Mouse (Mus musculus): ENCODE measurements at regions not wholly inside any gene's neighbourhood (a gene's known extent, or its start where the extent isn't known, plus 50 kb on each side); places are given as distances from the start of the nearest gene placed in this dataset.

DNA sequence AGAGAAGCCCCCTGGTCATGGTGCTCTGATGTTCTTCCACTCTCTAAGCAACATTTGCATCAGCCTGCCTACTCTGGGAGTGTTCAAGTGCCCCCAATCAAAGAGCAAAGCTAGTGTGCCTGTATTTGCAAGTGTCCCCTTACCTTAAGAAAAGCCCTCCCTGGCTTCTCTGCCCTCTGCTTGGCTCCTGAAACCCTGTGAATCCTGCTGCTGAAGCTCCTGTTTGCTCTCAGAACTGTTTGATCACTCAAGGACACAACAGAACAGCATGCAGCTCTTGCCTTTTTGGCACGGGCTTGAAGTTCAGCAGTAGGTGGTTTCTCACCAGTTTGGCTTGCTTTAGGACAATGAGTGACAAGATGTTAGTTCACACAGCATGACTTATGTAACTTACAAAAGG lies 163.6 kb upstream of the Slc7a11 start:
- in situ Hi-C loops (cut with MboI; ENCODE audit: low pct_ligation_motif_present, low pct_unique_long_range_greater_than_20kb, low sequenced_read_pairs): no loop called here
- Histone ChIP-seq H3K9me3 (replicated peaks; ENCODE audit: low read length) (peaks cover 38% of the 10 kb centered on the region), H3K27me3 (replicated peaks) (no peaks in the 10 kb centered on the region), H3K36me3 (replicated peaks in 1 of 2; ENCODE audit: control insufficient read depth in 1 of 2, insufficient read depth in 1 of 2, low read length in 1 of 2) (no peaks in the 10 kb centered on the region), H3K79me2 (replicated peaks; ENCODE audit: control insufficient read depth, extremely low read depth, insufficient read depth, poor library complexity, severe bottlenecking) (no peaks in the 10 kb centered on the region), H3K4me3 (replicated peaks in 1 of 3; ENCODE audit: low read depth in 2 of 3, low read length in 2 of 3, poor library complexity in 1 of 3) (no peak overlapping the region), H3K9ac (ENCODE audit: insufficient read depth, low read depth) (no peak overlapping the region), H3K4me1 (ENCODE audit: control insufficient read depth in 1 of 2, insufficient read depth in 2 of 2) (no peaks in the 10 kb centered on the region), H3K4me2 (ENCODE audit: insufficient read depth, low read depth, poor library complexity, severe bottlenecking) (no peak overlapping the region), H3K27ac (ENCODE audit: insufficient read depth, low read depth) (no peak overlapping the region)
- no peak for DNase-seq (ENCODE audit: extremely low read depth)
- TF ChIP-seq MEF2A (IDR thresholded peaks at IDR 0.05; ENCODE audit: borderline replicate concordance, low read depth, low read length): no peak
- no peak for TF ChIP-seq ZKSCAN1 (IDR thresholded peaks at IDR 0.05; ENCODE audit: borderline replicate concordance, low read depth, low read length)
- no peak for TF ChIP-seq MAZ (IDR thresholded peaks at IDR 0.05; ENCODE audit: low read depth, low read length)
- no peak for TF ChIP-seq NELFE (IDR thresholded peaks at IDR 0.05; ENCODE audit: low read depth, low read length)
- TF ChIP-seq E2F4 (IDR thresholded peaks at IDR 0.05; ENCODE audit: insufficient replicate concordance, low read depth, low read length): no peak
- no peak for TF ChIP-seq ETS1 (conservative IDR thresholded peaks at IDR 0.05; ENCODE audit: low read depth, low read length)
- TF ChIP-seq NRF1 (IDR thresholded peaks at IDR 0.05; ENCODE audit: low read depth, low read length): no peak
- TF ChIP-seq ZNF384 (IDR thresholded peaks at IDR 0.05; ENCODE audit: low read depth, low read length): no peak
- TF ChIP-seq TCF12 (IDR thresholded peaks at IDR 0.05; ENCODE audit: low read depth, low read length): no peak
- TF ChIP-seq ZC3H11A (IDR thresholded peaks at IDR 0.05; ENCODE audit: low read depth, low read length): no peak
- no peak for TF ChIP-seq TBP (conservative IDR thresholded peaks at IDR 0.05; ENCODE audit: low read depth, low read length)
- TF ChIP-seq JUN (IDR thresholded peaks at IDR 0.05; ENCODE audit: insufficient read depth, low read depth, low read length): no peak
- no peak for TF ChIP-seq EP300 (IDR thresholded peaks at IDR 0.05; ENCODE audit: low read length)
- no peak for TF ChIP-seq PAX5 (IDR thresholded peaks at IDR 0.05; ENCODE audit: low read length)
- TF ChIP-seq POLR2A (IDR thresholded peaks at IDR 0.05; ENCODE audit: low read depth, low read length): no peak
- TF ChIP-seq CHD2 (IDR thresholded peaks at IDR 0.05; ENCODE audit: low read length): no peak
- no peak for TF ChIP-seq RCOR1 (conservative IDR thresholded peaks at IDR 0.05; ENCODE audit: low read depth, low read length)
- TF ChIP-seq MAFK (IDR thresholded peaks at IDR 0.05; ENCODE audit: insufficient replicate concordance, low read length): no peak
- TF ChIP-seq MXI1 (IDR thresholded peaks at IDR 0.05; ENCODE audit: low read depth, low read length): no peak
- dilution Hi-C loops (cut with MboI; ENCODE audit: extremely low pct_ligation_motif_present, extremely low pct_unique_long_range_greater_than_20kb, low sequenced_read_pairs): no loop called here

GRCm38 (mm10) chr3:50605750-50606149 lies 162.3 kb upstream of the Slc7a11 start:
- H3K79me2 ChIP-seq (replicated peaks; ENCODE audit: control insufficient read depth, extremely low read depth, insufficient read depth, poor library complexity, severe bottlenecking): no peaks in the 10 kb centered on the region
- no peak overlapping the region for H3K9ac ChIP-seq (ENCODE audit: insufficient read depth, low read depth)
- no peaks in the 10 kb centered on the region for H3K36me3 ChIP-seq (replicated peaks in 1 of 2; ENCODE audit: control insufficient read depth in 1 of 2, insufficient read depth in 1 of 2, low read length in 1 of 2)
- in situ Hi-C loops (cut with MboI; ENCODE audit: low pct_ligation_motif_present, low pct_unique_long_range_greater_than_20kb, low sequenced_read_pairs) (no loop called here), dilution Hi-C loops (cut with MboI; ENCODE audit: extremely low pct_ligation_motif_present, extremely low pct_unique_long_range_greater_than_20kb, low sequenced_read_pairs) (no loop called here)
- no peak for DNase-seq (ENCODE audit: extremely low read depth)
- TF ChIP-seq KAT2A (IDR thresholded peaks at IDR 0.05; ENCODE audit: insufficient replicate concordance, low read length): no peak
- no peak for TF ChIP-seq ZMIZ1 (IDR thresholded peaks at IDR 0.05; ENCODE audit: low read depth, low read length)
- no peak overlapping the region for H3K4me2 ChIP-seq (ENCODE audit: insufficient read depth, low read depth, poor library complexity, severe bottlenecking)
- H3K4me3 ChIP-seq (replicated peaks in 1 of 3; ENCODE audit: low read depth in 2 of 3, low read length in 2 of 3, poor library complexity in 1 of 3): no peak overlapping the region
- H3K27ac ChIP-seq (ENCODE audit: insufficient read depth, low read depth): no peak overlapping the region
- H3K9me3 ChIP-seq (replicated peaks; ENCODE audit: low read length): peaks cover 30% of the 10 kb centered on the region
- no peaks in the 10 kb centered on the region for H3K4me1 ChIP-seq (ENCODE audit: control insufficient read depth in 1 of 2, insufficient read depth in 2 of 2)
- no peaks in the 10 kb centered on the region for H3K27me3 ChIP-seq (replicated peaks)
